Mouse (Mus musculus) C2C12 (cell line): Measurements from ENCODE around the gene Nrros.

Source experiments
- CEBPB ChIP-seq: IDR thresholded peaks from one replicate; pipeline ENCODE4 v1.6.1; 2011; ENCODE audit warnings: low read depth, mild to moderate bottlenecking, control low read depth, moderate library complexity
- CTCF ChIP-seq: IDR thresholded peaks from one replicate; pipeline ENCODE4 v1.5.1; 2011; ENCODE audit not compliant: control insufficient read depth, insufficient read depth, insufficient read length
- FOSL1 ChIP-seq: IDR thresholded peaks from one replicate; pipeline ENCODE4 v1.8.0; 2011; ENCODE audit warnings: mild to moderate bottlenecking, low read length; ENCODE audit not compliant: poor library complexity, insufficient read depth, severe bottlenecking
- MAX ChIP-seq: IDR thresholded peaks from one replicate; pipeline ENCODE4 v1.6.1; 2011; ENCODE audit warnings: mild to moderate bottlenecking, control low read depth
- MYOD1 ChIP-seq: IDR thresholded peaks from one replicate; pipeline ENCODE4 v1.6.1; 2011; ENCODE audit warnings: low read depth; ENCODE audit not compliant: control insufficient read depth, insufficient read length
- MYOG ChIP-seq: IDR thresholded peaks from one replicate; pipeline ENCODE4 v1.6.1; 2011; ENCODE audit not compliant: control insufficient read depth, insufficient read length; ENCODE audit errors: extremely low read depth
- USF1 ChIP-seq: IDR thresholded peaks from one replicate; pipeline ENCODE4 v1.6.1; 2011; ENCODE audit warnings: low read depth, mild to moderate bottlenecking, control low read depth, moderate library complexity

GRCm38 (mm10) chr16:32107342-32108045, 57.9 kb downstream of the Nrros start:
- TF ChIP-seq CTCF, result no peak
- no peak for TF ChIP-seq MAX
- no peak for TF ChIP-seq MYOD1
- TF ChIP-seq MYOG, result no peak
- no peak for TF ChIP-seq CEBPB
- no peak for TF ChIP-seq FOSL1
- TF ChIP-seq USF1, result no peak
